Mouse (Mus musculus) erythroid progenitor cell, adult 5-6 weeks (primary cell): Measurements from ENCODE around the gene Ptch2. TPM values are rescaled to one million over a fixed set of nuclear protein-coding genes. Genes with fewer than 3 reads are reported as not detected.

Source experiments
- ATAC-seq: replicated peaks from 2 replicates; pipeline ENCODE4 v1.8.0; 2016; ENCODE audit warnings: moderate number of reproducible peaks, mild to moderate bottlenecking, moderate TSS enrichment, inconsistent platforms; ENCODE audit not compliant: poor library complexity, low FRiP score, severe bottlenecking
- total RNA-seq, 2 experiments: library from RNA; stranded (forward) in 1 of 2; stranded (reverse) in 1 of 2; fragments of 150-400 nt in 1 of 2; fragments of 186-747, 209-891 nt in 1 of 2; gene quantifications; 2 replicates each; pipeline versions ENCODE4 v1.2.3 to v1.2.4; 2015 to 2017; ENCODE audit warnings: low replicate concordance in 2 of 2

The Ptch2 gene
- total RNA-seq, 2 experiments from 2014 or later, result 0.30 TPM; not detected in 1

DNA sequence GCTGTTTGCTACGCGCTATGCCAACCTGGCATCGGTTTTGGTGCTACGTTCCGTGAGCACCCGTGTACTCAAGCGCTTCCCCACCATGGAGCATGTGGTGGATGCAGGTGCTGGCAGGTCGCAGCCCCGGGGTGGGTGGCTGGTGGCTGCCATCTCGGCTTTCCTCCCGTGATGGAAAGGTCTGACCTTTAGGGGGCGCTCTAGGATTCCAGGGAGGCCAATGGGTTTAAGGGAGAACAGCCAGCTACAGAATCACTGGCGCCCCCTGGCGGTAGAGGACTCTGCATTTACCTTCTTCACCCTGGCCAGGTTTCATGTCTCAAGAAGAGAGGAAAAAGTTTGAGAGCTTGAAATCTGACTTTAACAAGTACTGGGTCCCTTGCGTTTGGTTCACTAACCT lies 50.3 kb downstream of the Ptch2 start:
- peak; percentile 78 for ATAC-seq

DNA sequence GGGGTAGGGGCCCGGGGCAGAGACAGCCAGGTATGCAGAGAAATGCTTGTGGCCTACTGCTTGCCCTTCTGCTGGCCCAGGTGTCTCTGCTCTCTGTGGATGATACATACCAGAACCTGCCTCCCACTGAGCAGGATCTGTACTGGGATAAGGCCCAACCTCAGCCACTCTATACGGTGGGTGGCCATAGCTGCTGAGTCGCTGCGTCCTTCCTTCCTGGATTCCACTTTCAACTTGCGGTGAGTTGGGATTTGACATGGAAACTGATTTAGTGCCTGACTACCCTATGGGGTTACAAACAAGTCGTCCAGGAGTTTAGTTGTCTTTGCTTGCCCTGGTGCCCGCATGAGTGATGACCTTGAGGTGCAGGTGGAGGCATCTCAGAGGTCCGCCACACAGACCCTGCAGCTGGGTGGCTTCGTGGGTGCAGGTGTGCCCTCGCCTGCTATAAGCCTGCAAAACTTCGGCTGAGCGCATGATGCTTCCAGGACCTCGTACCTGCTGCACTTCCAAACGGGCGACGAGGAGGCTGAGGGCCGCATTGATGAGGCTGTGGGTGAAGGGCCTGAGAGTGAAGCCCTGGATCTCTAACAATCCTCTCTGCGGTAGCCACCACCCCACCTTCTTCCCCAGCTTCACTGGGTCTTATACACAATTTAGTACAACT lies 52.3 kb downstream of the Ptch2 start:
- ATAC-seq, result no peak

DNA sequence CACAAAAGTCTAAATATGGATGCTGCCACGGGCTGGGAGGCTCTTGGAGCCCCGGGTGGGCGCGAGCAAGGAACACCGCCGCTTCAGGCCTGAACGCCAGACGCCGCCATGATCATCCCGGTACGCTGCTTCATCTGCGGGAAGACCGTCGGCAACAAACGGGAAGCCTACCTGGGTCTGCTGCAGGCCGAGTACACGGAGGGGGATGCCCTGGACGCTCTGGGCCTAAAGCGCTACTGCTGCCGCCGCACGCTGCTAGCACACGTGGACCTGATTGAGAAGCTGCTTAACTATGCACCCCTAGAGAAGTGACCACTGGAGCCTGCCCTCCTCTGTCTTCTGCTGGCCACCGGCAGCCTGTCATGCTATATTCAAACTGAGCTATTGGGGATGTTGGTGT lies 52.9 kb downstream of the Ptch2 start:
- ATAC-seq, result no peak

DNA sequence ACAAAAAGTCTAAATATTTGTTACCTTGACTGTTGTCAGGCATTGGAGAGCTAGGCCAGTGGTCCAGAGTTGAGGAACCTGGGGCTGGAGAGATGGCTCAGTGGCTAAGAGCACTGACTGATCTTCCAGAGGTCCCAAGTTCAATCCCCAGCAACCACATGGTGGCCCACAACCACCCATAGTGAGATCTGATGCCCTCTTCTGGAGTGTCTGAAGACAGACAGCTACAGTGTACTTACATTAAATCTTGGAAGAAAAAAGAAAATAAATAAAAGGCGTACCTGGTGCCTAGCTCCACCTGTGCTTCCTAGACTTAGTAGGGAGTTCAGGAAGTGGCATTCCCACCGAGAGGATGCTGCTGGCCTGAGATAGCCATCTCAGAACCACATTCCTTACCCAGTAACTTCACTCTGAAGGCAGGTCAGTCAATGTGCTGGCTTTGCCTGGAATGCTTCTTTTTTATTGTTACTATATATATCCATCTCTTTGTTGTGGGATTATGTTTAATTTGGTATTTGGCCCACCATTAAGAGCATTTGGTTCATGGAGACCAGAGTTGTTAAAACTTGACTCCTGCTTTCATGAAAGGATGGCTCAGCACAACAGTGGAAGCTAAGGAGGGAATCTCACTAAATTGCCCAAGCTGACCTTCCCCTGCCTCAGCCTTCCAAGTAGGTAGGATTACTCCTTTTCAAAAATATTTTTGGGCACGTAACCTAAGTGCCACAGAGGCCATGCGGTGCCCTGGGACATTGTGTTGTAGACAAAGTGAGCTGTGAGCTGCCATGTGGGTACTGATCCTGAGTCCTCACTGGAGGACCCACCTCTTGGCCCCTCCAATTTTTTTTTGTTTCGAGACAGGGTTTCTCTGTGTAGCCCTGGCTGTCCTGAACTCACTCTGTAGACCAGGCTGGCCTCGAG lies 53.7 kb downstream of the Ptch2 start:
- no peak for ATAC-seq

DNA sequence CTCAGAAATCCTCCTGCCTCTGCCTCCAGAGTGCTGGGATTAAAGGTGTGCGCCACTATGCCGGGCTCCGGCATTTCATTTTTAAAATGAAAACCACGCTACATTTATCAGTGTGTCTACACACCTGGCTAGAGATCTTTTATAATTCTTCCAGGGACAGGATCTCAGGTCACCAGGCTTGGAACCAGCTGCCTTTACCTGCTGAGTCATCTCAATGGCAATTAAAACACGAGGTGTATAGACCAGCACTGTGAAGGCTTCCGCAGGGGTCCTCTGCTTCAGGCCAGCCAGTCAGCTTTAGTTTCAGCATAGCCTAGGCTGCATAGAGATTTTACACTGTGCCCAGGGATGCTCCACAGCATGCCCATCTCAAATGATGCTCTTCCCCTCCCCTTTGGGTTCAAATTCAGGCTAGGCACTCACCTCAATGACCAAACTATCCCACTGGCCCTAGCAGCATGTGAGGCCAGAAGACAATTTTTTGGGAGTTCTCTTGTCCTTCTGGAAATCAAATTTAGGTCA lies 54.4 kb downstream of the Ptch2 start:
- no peak for ATAC-seq

DNA sequence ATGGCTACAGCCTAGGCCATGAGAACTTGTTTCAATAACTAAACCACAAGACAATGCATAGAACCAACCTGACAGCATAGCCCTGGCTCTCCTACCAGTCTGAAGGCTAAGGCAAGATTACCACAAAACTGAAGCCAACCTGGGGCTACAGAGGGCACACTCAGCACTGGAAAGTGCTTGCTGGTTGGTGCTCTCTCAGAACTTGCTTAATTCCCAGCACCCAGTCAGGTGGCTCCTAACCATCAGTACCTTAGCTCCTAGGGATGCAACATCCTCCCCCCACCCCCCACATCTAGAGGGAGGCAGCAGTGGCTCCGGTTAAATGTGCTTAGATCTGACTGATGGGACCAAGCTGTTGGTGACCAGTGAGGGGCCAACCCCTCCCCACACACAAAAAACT lies 55.5 kb downstream of the Ptch2 start:
- no peak for ATAC-seq

DNA sequence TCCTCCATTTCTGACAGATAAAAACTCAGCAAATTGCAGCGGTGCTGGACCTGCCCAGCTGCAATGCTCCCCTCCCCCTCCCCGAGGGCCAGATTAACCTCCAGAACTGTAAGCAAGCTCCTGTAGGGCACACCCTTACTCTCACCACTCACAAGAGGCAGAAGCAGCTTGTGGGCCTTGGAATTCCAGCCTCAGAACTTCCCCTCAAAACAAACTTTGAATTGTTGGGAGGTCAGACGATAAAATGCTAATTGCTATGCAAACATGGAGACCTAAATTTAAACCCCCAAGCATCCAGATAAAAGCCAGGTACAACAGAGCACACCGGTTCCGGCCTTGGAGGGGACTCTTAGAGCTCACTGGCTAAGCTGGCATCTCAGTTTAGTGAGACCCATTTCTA lies 56.8 kb downstream of the Ptch2 start:
- no peak for ATAC-seq

DNA sequence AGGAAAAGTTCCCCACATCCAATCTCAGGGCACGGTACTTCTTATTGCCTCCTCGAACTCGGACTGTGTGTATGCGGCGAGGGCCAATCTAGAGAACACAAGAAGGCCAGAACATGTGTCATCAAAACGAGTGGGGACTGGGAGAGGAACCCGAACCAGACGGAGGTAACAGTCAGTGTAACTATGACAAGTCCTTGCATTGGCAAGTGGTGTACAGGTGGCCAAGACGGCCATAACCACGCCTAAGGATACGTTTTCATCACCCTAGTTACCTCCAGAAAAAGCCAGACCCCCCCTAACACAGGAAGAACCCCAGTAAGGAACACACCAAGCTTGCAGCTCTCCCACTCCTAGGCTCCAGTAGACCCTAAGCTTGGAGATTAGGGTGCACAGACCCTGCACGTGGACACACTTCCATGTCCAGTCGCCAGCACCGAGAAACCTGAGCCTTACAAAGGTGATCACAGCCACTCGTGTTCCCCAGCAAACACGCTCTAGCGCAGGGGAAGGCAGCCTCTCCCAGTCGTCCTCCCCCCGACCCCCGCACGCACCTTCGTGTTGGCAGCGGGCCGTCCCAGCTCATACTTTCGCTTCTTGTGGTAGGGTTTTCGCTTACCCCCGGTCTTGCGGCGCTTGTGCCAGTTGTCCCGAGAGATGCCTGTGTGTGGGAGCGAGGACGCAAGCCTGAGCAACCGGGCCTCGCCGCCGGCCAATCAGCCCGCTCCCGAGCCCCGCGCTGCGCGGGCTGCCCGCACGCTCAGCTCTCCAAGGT lies 59.3 kb downstream of the Ptch2 start:
- 0 out of 2 replicates have a peak, but pooled peaks have one; percentile 26 for ATAC-seq

DNA sequence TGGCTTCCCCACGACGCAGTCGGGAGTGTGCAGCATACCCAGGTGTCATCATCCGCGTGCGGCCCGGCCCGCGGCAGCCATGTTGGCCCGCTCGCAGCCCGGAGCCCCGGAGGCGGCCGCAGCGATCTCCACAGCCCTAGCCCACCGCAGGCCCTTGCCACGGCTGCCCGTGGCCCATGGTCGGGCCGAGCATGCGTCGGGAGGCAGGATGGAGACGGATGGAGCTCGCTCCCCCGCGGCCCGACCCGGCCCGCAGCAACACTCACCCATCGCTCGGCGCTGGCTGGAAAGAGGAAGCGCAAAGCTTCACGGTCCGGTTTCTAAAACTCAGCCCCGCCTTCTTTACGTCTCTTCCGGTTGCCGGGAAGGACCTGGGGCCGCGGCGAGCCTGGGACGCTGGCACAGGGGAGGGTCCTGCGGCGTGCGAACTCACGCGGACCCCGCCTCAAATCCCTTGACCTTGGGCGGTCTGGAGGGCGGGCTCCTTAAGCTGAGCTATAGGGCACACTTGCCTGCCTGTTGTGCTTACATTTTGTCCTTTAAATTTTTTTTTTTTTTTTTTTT lies 60.0 kb downstream of the Ptch2 start, which contains the start of gene Rps8:
TSS of gene Rps8 (minus strand) at position 452 of the 564 bp plus-strand sequence.
- peak; percentile 93 for ATAC-seq

DNA sequence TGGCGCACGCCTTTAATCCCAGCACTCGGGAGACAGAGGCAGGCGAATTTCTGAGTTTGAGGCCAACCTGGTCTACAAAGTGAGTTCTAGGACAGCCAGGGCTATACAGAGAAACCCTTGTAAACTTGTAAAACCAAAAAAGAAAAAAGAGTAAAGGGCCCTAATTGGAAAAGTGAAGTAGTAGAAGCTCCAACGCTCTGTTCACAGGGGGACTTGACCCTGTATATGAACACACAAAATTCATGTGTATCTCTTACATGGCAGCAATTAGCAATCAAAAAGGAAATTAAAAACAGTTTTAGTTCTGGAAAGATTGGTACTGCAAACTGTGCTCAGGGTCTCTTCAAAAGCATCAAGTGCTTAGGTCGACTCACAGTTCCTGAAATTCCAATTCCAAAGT lies 60.5 kb downstream of the Ptch2 start:
- no peak for ATAC-seq

DNA sequence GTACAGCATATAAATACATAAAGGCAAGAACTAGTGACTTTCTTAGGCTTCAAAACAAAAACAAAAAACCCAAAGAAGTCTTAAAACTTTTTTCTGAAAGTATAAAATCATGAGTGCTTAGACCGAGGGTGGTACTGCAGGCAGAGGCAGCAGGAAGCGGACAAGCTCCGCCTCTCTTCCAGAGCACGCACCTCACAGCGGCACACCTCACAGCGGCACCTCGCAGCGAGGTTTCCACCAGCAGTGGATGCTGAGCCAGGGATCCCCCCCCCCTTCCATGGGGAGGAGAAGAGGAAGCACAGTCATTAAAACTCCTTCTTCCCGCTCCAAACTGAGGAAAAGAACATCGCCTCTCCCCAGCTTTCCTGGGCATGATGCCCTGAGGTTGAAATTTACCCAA lies 63.8 kb downstream of the Ptch2 start:
- no peak for ATAC-seq

DNA sequence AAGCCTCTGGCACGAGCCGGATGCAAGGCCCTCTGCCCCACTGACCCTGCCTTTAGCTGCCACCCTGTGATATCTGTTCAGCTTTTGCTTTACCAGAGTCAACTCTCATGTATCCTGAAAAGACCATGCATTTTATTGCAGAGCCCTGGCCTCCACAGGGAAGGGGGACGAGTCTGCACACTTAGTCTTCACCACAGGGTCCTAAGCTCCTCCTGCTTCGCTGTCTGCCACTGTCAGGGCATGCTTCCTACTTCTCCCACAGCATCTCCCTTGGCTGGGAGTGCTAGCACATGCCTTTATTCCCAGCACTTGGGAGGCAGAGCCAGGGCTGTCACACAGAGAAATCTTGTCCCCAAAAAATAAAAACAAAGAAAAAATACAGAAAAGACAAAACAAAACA lies 65.3 kb downstream of the Ptch2 start:
- ATAC-seq, result no peak

Other genes starting within 250 kb of the Ptch2 start
- not detected in 2 replicates for gene Zswim5, start 218.7 kb upstream of the Ptch2 start, total RNA-seq (2015; ENCODE audit: low replicate concordance)
- not detected in 2 replicates for gene Zswim5, start 218.7 kb upstream of the Ptch2 start, total RNA-seq (2017; ENCODE audit: low replicate concordance)
- gene Urod, start 101.7 kb upstream of the Ptch2 start, total RNA-seq (2015; ENCODE audit: low replicate concordance), result 568 and 832 TPM in 2 replicates
- 532 and 823 TPM in 2 replicates for gene Urod, start 101.7 kb upstream of the Ptch2 start, total RNA-seq (2017; ENCODE audit: low replicate concordance)
- gene Hectd3, start 100.8 kb upstream of the Ptch2 start, total RNA-seq (2015; ENCODE audit: low replicate concordance), result 9.0 and 9.2 TPM in 2 replicates
- 20.5 and 23.7 TPM in 2 replicates for gene Hectd3, start 100.8 kb upstream of the Ptch2 start, total RNA-seq (2017; ENCODE audit: low replicate concordance)
- 5.0 and 7.9 TPM in 2 replicates for gene Eif2b3, start 76.7 kb upstream of the Ptch2 start, total RNA-seq (2015; ENCODE audit: low replicate concordance)
- 7.8 and 9.6 TPM in 2 replicates for gene Eif2b3, start 76.7 kb upstream of the Ptch2 start, total RNA-seq (2017; ENCODE audit: low replicate concordance)
- gene Btbd19, start 29.6 kb downstream of the Ptch2 start, total RNA-seq (2015; ENCODE audit: low replicate concordance), result not detected in 2 replicates
- 1.2 and 5.1 TPM in 2 replicates for gene Btbd19, start 29.6 kb downstream of the Ptch2 start, total RNA-seq (2017; ENCODE audit: low replicate concordance)
- gene Tctex1d4, start 30.7 kb downstream of the Ptch2 start, total RNA-seq (2015; ENCODE audit: low replicate concordance), result not detected in 2 replicates
- gene Tctex1d4, start 30.7 kb downstream of the Ptch2 start, total RNA-seq (2017; ENCODE audit: low replicate concordance), result not detected in 2 replicates
- gene Plk3, start 37.9 kb downstream of the Ptch2 start, total RNA-seq (2015; ENCODE audit: low replicate concordance), result not detected in 2 replicates
- 0.51 and 0.61 TPM in 2 replicates for gene Plk3, start 37.9 kb downstream of the Ptch2 start, total RNA-seq (2017; ENCODE audit: low replicate concordance)
- gene Rps8, start 60.2 kb downstream of the Ptch2 start, total RNA-seq (2015; ENCODE audit: low replicate concordance), result 1,437 and 1,602 TPM in 2 replicates
- 328 and 447 TPM in 2 replicates for gene Rps8, start 60.2 kb downstream of the Ptch2 start, total RNA-seq (2017; ENCODE audit: low replicate concordance)
- gene Kif2c, start 86.6 kb downstream of the Ptch2 start, total RNA-seq (2015; ENCODE audit: low replicate concordance), result 67.8 and 92.6 TPM in 2 replicates
- gene Kif2c, start 86.6 kb downstream of the Ptch2 start, total RNA-seq (2017; ENCODE audit: low replicate concordance), result 69.3 and 112 TPM in 2 replicates
- 8.4 TPM in 1 of 2 replicates, not detected in the other for gene Tmem53, start 155.9 kb downstream of the Ptch2 start, total RNA-seq (2015; ENCODE audit: low replicate concordance)
- 0.39 TPM in 1 of 2 replicates, not detected in the other for gene Tmem53, start 155.9 kb downstream of the Ptch2 start, total RNA-seq (2017; ENCODE audit: low replicate concordance)
- gene Armh1, start 156.1 kb downstream of the Ptch2 start, total RNA-seq (2015; ENCODE audit: low replicate concordance), result not detected in 2 replicates
- gene Armh1, start 156.1 kb downstream of the Ptch2 start, total RNA-seq (2017; ENCODE audit: low replicate concordance), result not detected in 2 replicates